Comparison of ENCODE assay signal across 8 mouse cellular contexts in genomic region chr3:104993800-104994199, GRCm38 (mm10). TPM values are rescaled to one million over a fixed set of nuclear protein-coding genes. Genes with fewer than 3 reads are reported as not detected.
A peak's percentile ranks its signal among the peaks of the same experiment; 100 is the strongest.
DNase-seq lines count a peak whose midpoint lies in the region; ATAC-seq lines count a peak whose summit lies in the region.

No protein-coding gene starts in this region.

- H3K9ac ChIP-seq in kidney, embryonic 14.5 days (ENCODE audit: low read depth, low read length) = no peak overlapping the region
- H3K9ac ChIP-seq in forebrain, embryonic 16.5 days (replicated peaks; ENCODE audit: low read depth, low read length) = no peak overlapping the region
- H3K9ac ChIP-seq in midbrain, embryonic 14.5 days (replicated peaks; ENCODE audit: low read length) = no peak overlapping the region
- H3K9ac ChIP-seq in liver, embryonic 11.5 days (ENCODE audit: low read depth, low read length) = no peak overlapping the region

- 35% methylated on average over 4 of the region's 4 CpGs for WGBS in kidney, embryonic 14.5 days
- WGBS in forebrain, embryonic 16.5 days = 26% methylated on average over 4 of the region's 4 CpGs
- WGBS in midbrain, embryonic 14.5 days = 52% methylated on average over 4 of the region's 4 CpGs
- WGBS in liver, embryonic 11.5 days = 60% methylated on average over 4 of the region's 4 CpGs

- no peaks in the 10 kb centered on the region for H3K9me3 ChIP-seq in kidney, embryonic 14.5 days (ENCODE audit: control insufficient read depth, low read length)
- no peaks in the 10 kb centered on the region for H3K9me3 ChIP-seq in forebrain, embryonic 16.5 days (ENCODE audit: control insufficient read depth, low read length)
- H3K9me3 ChIP-seq in midbrain, embryonic 14.5 days (ENCODE audit: control insufficient read depth, low read length) = no peaks in the 10 kb centered on the region
- no peaks in the 10 kb centered on the region for H3K9me3 ChIP-seq in liver, embryonic 11.5 days (ENCODE audit: control insufficient read depth, low read length)

- no peak for ATAC-seq in kidney, embryonic 14.5 days (ENCODE audit: low FRiP score, low TSS enrichment)
- ATAC-seq in forebrain, embryonic 16.5 days = peak; percentile 83
- peak; percentile 35 for ATAC-seq in midbrain, embryonic 14.5 days (ENCODE audit: low FRiP score, low TSS enrichment)
- no peak for ATAC-seq in liver, embryonic 11.5 days (replicated peaks; ENCODE audit: low FRiP score)

- no peaks in the 10 kb centered on the region for H3K36me3 ChIP-seq in kidney, embryonic 14.5 days (ENCODE audit: control insufficient read depth, insufficient read depth, low read length)
- no peaks in the 10 kb centered on the region for H3K36me3 ChIP-seq in forebrain, embryonic 16.5 days (ENCODE audit: control insufficient read depth, insufficient read depth)
- H3K36me3 ChIP-seq in midbrain, embryonic 14.5 days (ENCODE audit: control insufficient read depth, insufficient read depth, low read length) = no peaks in the 10 kb centered on the region
- no peaks in the 10 kb centered on the region for H3K36me3 ChIP-seq in liver, embryonic 11.5 days (ENCODE audit: control insufficient read depth, insufficient read depth, low read length)

- no peak for DNase-seq in kidney, postnatal 36 days
- DNase-seq in adrenal gland, postnatal 10 days = peak; percentile 53
- peak; percentile 64 to 77 for DNase-seq in layer of hippocampus, adult 8-10 months (ENCODE audit: low spot score in 2 of 2)
- DNase-seq in midbrain, embryonic 14.5 days = peak; percentile 54
- no peak for DNase-seq in yolk sac, embryonic 10.5 days (ENCODE audit: low spot score)
- DNase-seq in liver, embryonic 11.5 days (ENCODE audit: low spot score) = no peak

- peaks cover 10% of the 10 kb centered on the region; the same call in 1 of the 2 replicates for H3K4me1 ChIP-seq in kidney, embryonic 14.5 days (ENCODE audit: control insufficient read depth, insufficient read depth, low read length)
- peaks cover 28% of the 10 kb centered on the region for H3K4me1 ChIP-seq in forebrain, embryonic 16.5 days (replicated peaks; ENCODE audit: control insufficient read depth, insufficient read depth, low read length)
- H3K4me1 ChIP-seq in midbrain, embryonic 14.5 days (ENCODE audit: control insufficient read depth, insufficient read depth, low read length) = peaks cover 12% of the 10 kb centered on the region
- peaks cover 3% of the 10 kb centered on the region; the same call in 1 of the 2 replicates for H3K4me1 ChIP-seq in liver, embryonic 11.5 days (replicated peaks; ENCODE audit: control insufficient read depth, insufficient read depth, low read length)

- H3K27me3 ChIP-seq in kidney, embryonic 14.5 days (ENCODE audit: control insufficient read depth, insufficient read depth, low read length) = no peaks in the 10 kb centered on the region
- no peaks in the 10 kb centered on the region for H3K27me3 ChIP-seq in forebrain, embryonic 16.5 days (replicated peaks; ENCODE audit: control insufficient read depth, insufficient read depth, low read length)
- no peaks in the 10 kb centered on the region for H3K27me3 ChIP-seq in midbrain, embryonic 14.5 days (ENCODE audit: control insufficient read depth, insufficient read depth, low read length)
- no peaks in the 10 kb centered on the region; the same call in 1 of the 2 replicates for H3K27me3 ChIP-seq in liver, embryonic 11.5 days (replicated peaks; ENCODE audit: control insufficient read depth, insufficient read depth, low read length)

- no peak overlapping the region for H3K4me3 ChIP-seq in kidney, embryonic 14.5 days (ENCODE audit: low read length)
- H3K4me3 ChIP-seq in forebrain, embryonic 16.5 days (replicated peaks; ENCODE audit: low read length) = no peak overlapping the region
- H3K4me3 ChIP-seq in midbrain, embryonic 14.5 days (replicated peaks; ENCODE audit: low read depth, low read length) = no peak overlapping the region
- H3K4me3 ChIP-seq in liver, embryonic 11.5 days (ENCODE audit: low read depth, low read length) = no peak overlapping the region

- no peak overlapping the region for H3K4me2 ChIP-seq in kidney, embryonic 14.5 days (replicated peaks; ENCODE audit: low read depth, low read length)
- H3K4me2 ChIP-seq in forebrain, embryonic 16.5 days (ENCODE audit: low read length) = no peak overlapping the region
- no peak overlapping the region for H3K4me2 ChIP-seq in midbrain, embryonic 14.5 days (ENCODE audit: low read length)
- no peak overlapping the region for H3K4me2 ChIP-seq in liver, embryonic 11.5 days

- peak overlapping the region; percentile 27; the same call in 1 of the 2 replicates for H3K27ac ChIP-seq in kidney, embryonic 14.5 days (ENCODE audit: low read depth, low read length)
- 0 out of 2 replicates have a peak overlapping the region, but pooled peaks have one; percentile 37 for H3K27ac ChIP-seq in forebrain, embryonic 16.5 days (ENCODE audit: low read length)
- peak overlapping the region; percentile 37 for H3K27ac ChIP-seq in midbrain, embryonic 14.5 days (replicated peaks; ENCODE audit: low read depth, low read length)
- no peak overlapping the region for H3K27ac ChIP-seq in liver, embryonic 11.5 days (ENCODE audit: low read depth, low read length)

RNA-seq across cellular contexts. Expression of gene Wnt2b, which starts 32.1 kb away (rescaled TPM):
- 0.39 and 0.62 TPM in 2 replicates for polyA plus RNA-seq in kidney, embryonic 14.5 days (2014; fragmentation: Nextera tagmentation; extraction: Ambion mirVana)
- total RNA-seq in adrenal gland, postnatal 10 days (2021) = 10 to 100 TPM in 1 of 2 experiments, 1 to 10 TPM in 1; 9.8 to 11.0 TPM
- polyA plus RNA-seq in forebrain, embryonic 16.5 days (2015; fragmentation: Nextera tagmentation; extraction: Ambion mirVana) = 0.46 and 0.56 TPM in 2 replicates
- under 1 TPM; 0.41 to 0.58 (median 0.55) TPM for total RNA-seq in layer of hippocampus, adult 8-10 months (2022)
- polyA plus RNA-seq in midbrain, embryonic 14.5 days (2014; fragmentation: Nextera tagmentation; extraction: Ambion mirVana) = 0.65 and 0.93 TPM in 2 replicates
- 0.52 and 0.73 TPM in 2 replicates for polyA plus RNA-seq in liver, embryonic 11.5 days (2014; fragmentation: Nextera tagmentation; extraction: Ambion mirVana)

RNA-seq across cellular contexts. Expression of gene Cttnbp2nl, which starts 59.1 kb away (rescaled TPM):
- polyA plus RNA-seq in kidney, embryonic 14.5 days (2014; fragmentation: Nextera tagmentation; extraction: Ambion mirVana) = 11.5 and 27.4 TPM in 2 replicates
- total RNA-seq in adrenal gland, postnatal 10 days (2021) = 10 to 100 TPM; 22.3 to 29.2 TPM
- 62.6 and 70.2 TPM in 2 replicates for polyA plus RNA-seq in forebrain, embryonic 16.5 days (2015; fragmentation: Nextera tagmentation; extraction: Ambion mirVana)
- total RNA-seq in layer of hippocampus, adult 8-10 months (2022) = 10 to 100 TPM; 24.7 to 42.3 (median 34.1) TPM
- 36.5 and 59.7 TPM in 2 replicates for polyA plus RNA-seq in midbrain, embryonic 14.5 days (2014; fragmentation: Nextera tagmentation; extraction: Ambion mirVana)
- 12.1 and 12.6 TPM in 2 replicates for polyA plus RNA-seq in liver, embryonic 11.5 days (2014; fragmentation: Nextera tagmentation; extraction: Ambion mirVana)

Comparison
In these comparisons a context has a peak if more than half of its experiments do, and no peak if none do; other contexts are left out.
1. ATAC-seq: peak in forebrain, embryonic 16.5 days (single experiment) and midbrain, embryonic 14.5 days (single experiment); none in kidney, embryonic 14.5 days (single experiment) and liver, embryonic 11.5 days (single experiment).
2. DNase-seq: peak in adrenal gland, postnatal 10 days (single experiment), layer of hippocampus, adult 8-10 months (2 of 2) and midbrain, embryonic 14.5 days (single experiment); none in kidney, postnatal 36 days (0 of 2), yolk sac, embryonic 10.5 days (single experiment) and liver, embryonic 11.5 days (single experiment).